Mouse (Mus musculus) intestine, embryonic 16.5 days (tissue): Measurements from ENCODE around the gene Vegfb. TPM values are rescaled to one million over a fixed set of nuclear protein-coding genes. Genes with fewer than 3 reads are reported as not detected.

Experiments used
- ATAC-seq: fragments of 200-750 bp; cut with Nextera tagmentation; 2 replicates; pipeline ENCODE4 v1.8.0; 2017; ENCODE audit warnings: moderate TSS enrichment, moderate library complexity
- H3K27ac ChIP-seq: fragments of 300-500 bp; sonication (generic); 2 replicates; pipeline ENCODE4 v1.5.1; 2014; ENCODE audit warnings: mild to moderate bottlenecking, low read length
- H3K27me3 ChIP-seq: fragments of 300-500 bp; sonication (generic); replicated peaks from 2 replicates; pipeline ENCODE4 v1.6.1; 2014; ENCODE audit warnings: low read length, control low read depth, mixed read lengths; ENCODE audit not compliant: control insufficient read depth, insufficient read depth
- H3K36me3 ChIP-seq: fragments of 300-500 bp; sonication (generic); 2 replicates; pipeline ENCODE4 v1.6.1; 2014; ENCODE audit warnings: low read length, control low read depth; ENCODE audit not compliant: control insufficient read depth, insufficient read depth
- H3K4me1 ChIP-seq: fragments of 300-500 bp; sonication (generic); 2 replicates; pipeline ENCODE4 v1.6.1; 2014; ENCODE audit warnings: low read length, control low read depth, mixed read lengths; ENCODE audit not compliant: control insufficient read depth, insufficient read depth
- H3K4me2 ChIP-seq: fragments of 300-500 bp; sonication (generic); 2 replicates; pipeline ENCODE4 v1.6.1; 2014; ENCODE audit warnings: low read depth, low read length, control low read depth
- H3K4me3 ChIP-seq: fragments of 300-500 bp; sonication (generic); 2 replicates; pipeline ENCODE4 v1.5.1; 2014; ENCODE audit warnings: mild to moderate bottlenecking, low read length
- H3K9ac ChIP-seq: fragments of 300-500 bp; sonication (generic); 2 replicates; pipeline ENCODE4 v1.6.1; 2014; ENCODE audit warnings: low read depth, low read length
- H3K9me3 ChIP-seq: fragments of 300-500 bp; sonication (generic); 2 replicates; pipeline ENCODE4 v1.6.1; 2016; ENCODE audit warnings: low read length, control low read depth; ENCODE audit not compliant: control insufficient read depth
- WGBS: fragments of 180-500 bp; shearing (Covaris S2); extraction: QIAGEN DNeasy Blood & Tissue Kit; methylation state at CpG from one replicate; pipeline ENCODE4 v1.1.7; 2014; 5-methylcytosine and 5-hydroxymethylcytosine counted together
- polyA plus RNA-seq: library from polyadenylated mRNA; unstranded; fragments of >200 nt; fragmentation: Nextera tagmentation; extraction: Ambion mirVana; gene quantifications from 2 replicates; pipeline ENCODE4 v1.2.1, GENCODE M21; 2015

Gene Vegfb
- polyA plus RNA-seq, 1 experiment from 2014 or later = 18.3 TPM

GRCm38 (mm10) chr19:6937541-6938465 lies 49.6 kb downstream of the Vegfb start:
- H3K9ac ChIP-seq = peak overlapping the region; percentile 23; the same call in 1 of the 2 replicates
- no peak overlapping the region for H3K27ac ChIP-seq
- H3K4me3 ChIP-seq = no peak overlapping the region
- H3K4me1 ChIP-seq = peaks cover 28% of the 10 kb centered on the region
- no peaks in the 10 kb centered on the region for H3K9me3 ChIP-seq
- H3K36me3 ChIP-seq = no peaks in the 10 kb centered on the region
- H3K27me3 ChIP-seq = peaks cover 23% of the 10 kb centered on the region
- WGBS = 81% methylated on average over 16 of the region's 16 CpGs
- H3K4me2 ChIP-seq = no peak overlapping the region
- no peak for ATAC-seq

GRCm38 (mm10) chr19:6936299-6936698 lies 51.2 kb downstream of the Vegfb start:
- H3K4me3 ChIP-seq = no peak overlapping the region
- peaks cover 27% of the 10 kb centered on the region for H3K4me1 ChIP-seq
- 23% methylated on average over 3 of the region's 3 CpGs for WGBS
- no peaks in the 10 kb centered on the region for H3K9me3 ChIP-seq
- no peak overlapping the region for H3K9ac ChIP-seq
- no peaks in the 10 kb centered on the region for H3K36me3 ChIP-seq
- no peak overlapping the region for H3K27ac ChIP-seq
- H3K4me2 ChIP-seq = no peak overlapping the region
- peaks cover 29% of the 10 kb centered on the region for H3K27me3 ChIP-seq
- no peak for ATAC-seq

- Histone ChIP-seq H3K9me3 (no peaks in the 10 kb centered on the region), H3K4me3 (peak within 1 kb of the TSS; percentile 48), H3K27me3 (peaks cover 29% of the 10 kb centered on the region), H3K36me3 (no peaks in the 10 kb centered on the region), H3K4me2 (peak within 1 kb of the TSS; percentile 92), H3K9ac (peak within 1 kb of the TSS; percentile 66), H3K27ac (no peak within 1 kb of the TSS), H3K4me1 (peaks cover 16% of the 10 kb centered on the region)
- 0 out of 2 replicates have a peak, but pooled peaks have one; percentile 7 for ATAC-seq
- 11% methylated on average over 23 of the region's 23 CpGs for WGBS
These were observed 53.1 kb downstream of the Vegfb start, which contains the start of gene Kcnk4 for GRCm38 (mm10) chr19:6934195-6934977. Gene Kcnk4, minus strand, starts transcription at chr19:6934515.

GRCm38 (mm10) chr19:6933436-6934194 lies 53.8 kb downstream of the Vegfb start:
- peaks cover 29% of the 10 kb centered on the region for H3K27me3 ChIP-seq
- WGBS = 3% methylated on average over 58 of the region's 58 CpGs
- ATAC-seq = peak; percentile 55

GRCm38 (mm10) chr19:6933102-6933435 lies 54.4 kb downstream of the Vegfb start:
- WGBS = 31% methylated on average over 4 of the region's 4 CpGs
- peaks cover 29% of the 10 kb centered on the region for H3K27me3 ChIP-seq
- peaks cover 12% of the 10 kb centered on the region for H3K4me1 ChIP-seq
- no peaks in the 10 kb centered on the region for H3K36me3 ChIP-seq
- no peak overlapping the region; the same call in 1 of the 2 replicates for H3K4me3 ChIP-seq
- H3K9me3 ChIP-seq = no peaks in the 10 kb centered on the region
- H3K9ac ChIP-seq = peak overlapping the region; percentile 66; the same call in 1 of the 2 replicates
- no peak for ATAC-seq
- H3K27ac ChIP-seq = no peak overlapping the region
- 0 out of 2 replicates have a peak overlapping the region, but pooled peaks have one; percentile 92 for H3K4me2 ChIP-seq

More at GRCm38 (mm10) chr19:6933436-6934194, 53.8 kb downstream of the Vegfb start:
- H3K36me3 ChIP-seq = no peaks in the 10 kb centered on the region
- peak overlapping the region; percentile 92 for H3K4me2 ChIP-seq
- H3K9me3 ChIP-seq = no peaks in the 10 kb centered on the region
- peak overlapping the region; percentile 66 for H3K9ac ChIP-seq
- peaks cover 16% of the 10 kb centered on the region for H3K4me1 ChIP-seq
- peak overlapping the region; percentile 48 for H3K4me3 ChIP-seq
- no peak overlapping the region for H3K27ac ChIP-seq

Other genes starting within 250 kb of the Vegfb start
- gene Rps6ka4, start 147.0 kb downstream of the Vegfb start, polyA plus RNA-seq = 20.5 and 20.7 TPM in 2 replicates
- gene Ccdc88b, start 129.4 kb downstream of the Vegfb start, polyA plus RNA-seq = 1.1 and 1.3 TPM in 2 replicates
- gene Trmt112, start 78.0 kb downstream of the Vegfb start, polyA plus RNA-seq = 97.6 and 111 TPM in 2 replicates
- 234 and 241 TPM in 2 replicates for gene Prdx5, start 77.5 kb downstream of the Vegfb start, polyA plus RNA-seq
- gene Esrra, start 65.8 kb downstream of the Vegfb start, polyA plus RNA-seq = 41.7 and 47.7 TPM in 2 replicates
- gene Catsperz, start 62.3 kb downstream of the Vegfb start, polyA plus RNA-seq = 0.73 and 1.4 TPM in 2 replicates
- 0.45 and 0.48 TPM in 2 replicates for gene Kcnk4, start 53.1 kb downstream of the Vegfb start, polyA plus RNA-seq
- gene Bad, start 45.8 kb downstream of the Vegfb start, polyA plus RNA-seq = 77.7 and 80.5 TPM in 2 replicates
- gene Gpr137, start 45.2 kb downstream of the Vegfb start, polyA plus RNA-seq = 20.6 and 21.1 TPM in 2 replicates
- 57.9 and 58.2 TPM in 2 replicates for gene Ppp1r14b, start 12.7 kb downstream of the Vegfb start, polyA plus RNA-seq
- gene Plcb3, start 11.2 kb downstream of the Vegfb start, polyA plus RNA-seq = 198 and 222 TPM in 2 replicates
- gene Fkbp2, start 7.2 kb downstream of the Vegfb start, polyA plus RNA-seq = 176 and 195 TPM in 2 replicates
- gene Dnajc4, start 4.9 kb upstream of the Vegfb start, polyA plus RNA-seq = 26.9 and 29.5 TPM in 2 replicates
- 33.0 and 40.2 TPM in 2 replicates for gene Nudt22, start 8.5 kb upstream of the Vegfb start, polyA plus RNA-seq
- 8.9 and 9.5 TPM in 2 replicates for gene Trpt1, start 8.5 kb upstream of the Vegfb start, polyA plus RNA-seq
- gene Fermt3, start 31.8 kb upstream of the Vegfb start, polyA plus RNA-seq = 13.0 and 14.4 TPM in 2 replicates
- gene Stip1, start 52.3 kb upstream of the Vegfb start, polyA plus RNA-seq = 194 and 208 TPM in 2 replicates
- gene Macrod1, start 69.2 kb upstream of the Vegfb start, polyA plus RNA-seq = 11.6 and 13.1 TPM in 2 replicates
- gene Flrt1, start 118.1 kb upstream of the Vegfb start, polyA plus RNA-seq = 1.6 and 1.9 TPM in 2 replicates
- gene Otub1, start 218.7 kb upstream of the Vegfb start, polyA plus RNA-seq = 162 and 166 TPM in 2 replicates
- gene Cox8a, start 230.0 kb upstream of the Vegfb start, polyA plus RNA-seq = 1,467 and 1,508 TPM in 2 replicates